In genomic region chr12:26072180-26072579, GRCm38 (mm10) we compare ENCODE assay signal across 6 mouse cellular contexts.
DNase-seq lines count a peak whose midpoint lies in the region.

No protein-coding gene starts in this region.

- peak; percentile 52 to 59 for DNase-seq in cerebellum, postnatal 25 days
- no peak for DNase-seq in cerebellum, adult 11-12 months
- peak; percentile 72 for DNase-seq in heart, adult 11 months
- no peak for DNase-seq in heart, adult 9 months (ENCODE audit: low spot score in 2 of 2)
- DNase-seq in right cerebral cortex, postnatal 14 days: peak; percentile 15
- DNase-seq in right cerebral cortex, postnatal 4 days: no peak

Comparison
In these comparisons a context has a peak if more than half of its experiments do, and no peak if none do; other contexts are left out.
1. DNase-seq: peak in cerebellum, postnatal 25 days (2 of 2), heart, adult 11 months (single experiment) and right cerebral cortex, postnatal 14 days (single experiment); none in cerebellum, adult 11-12 months (single experiment), heart, adult 9 months (0 of 2) and right cerebral cortex, postnatal 4 days (single experiment).